Mouse (Mus musculus) ES-Bruce4 (cell line): ENCODE data around the gene Tshz2. TPM values are rescaled to one million over a fixed set of nuclear protein-coding genes. Genes with fewer than 3 reads are reported as not detected.

Source experiments
- H3K27ac ChIP-seq: 2 replicates; pipeline ENCODE4 v1.5.1; 2012; ENCODE audit warnings: low read length, inconsistent platforms; ENCODE audit not compliant: insufficient read depth
- H3K27me3 ChIP-seq: 2 replicates; pipeline ENCODE4 v1.6.1; 2012; ENCODE audit warnings: mild to moderate bottlenecking, low read length, inconsistent platforms; ENCODE audit not compliant: control insufficient read depth, poor library complexity, insufficient read depth, severe bottlenecking
- H3K36me3 ChIP-seq: 2 replicates; pipeline ENCODE4 v1.6.1; 2012; ENCODE audit warnings: inconsistent platforms, mild to moderate bottlenecking, low read length, moderate library complexity; ENCODE audit not compliant: control insufficient read depth, poor library complexity, insufficient read depth, severe bottlenecking
- H3K4me1 ChIP-seq: one replicate; pipeline ENCODE4 v1.8.1; 2011; ENCODE audit warnings: low read length; ENCODE audit not compliant: control insufficient read depth, insufficient read depth
- H3K4me3 ChIP-seq: 2 replicates; pipeline ENCODE4 v1.5.1; 2011; ENCODE audit warnings: low read depth, mild to moderate bottlenecking, low read length
- H3K9ac ChIP-seq: 2 replicates; pipeline ENCODE4 v1.6.1; 2012; ENCODE audit warnings: low read depth, mild to moderate bottlenecking, inconsistent platforms; ENCODE audit not compliant: poor library complexity, severe bottlenecking
- H3K9me3 ChIP-seq: replicated peaks from 2 replicates; pipeline ENCODE4 v1.6.1; 2012; ENCODE audit warnings: mild to moderate bottlenecking, low read length, inconsistent platforms; ENCODE audit not compliant: control insufficient read depth, poor library complexity, insufficient read depth, severe bottlenecking
- CTCF ChIP-seq: IDR thresholded peaks from one replicate; pipeline ENCODE4 v1.8.1; 2011; ENCODE audit warnings: low read depth, low read length
- EP300 ChIP-seq: IDR thresholded peaks from 2 replicates; pipeline ENCODE4 v1.6.1; 2011; ENCODE audit warnings: low read depth, low read length; ENCODE audit not compliant: insufficient read depth
- POLR2A ChIP-seq: IDR thresholded peaks from one replicate; pipeline ENCODE4 v1.8.1; 2011; ENCODE audit warnings: low read length; ENCODE audit not compliant: insufficient read depth
- polyA plus RNA-seq: library from polyadenylated mRNA; stranded (reverse); fragments of >200 nt; gene quantifications from 2 replicates; pipeline ENCODE4 v1.2.4, GENCODE M21; 2011; ENCODE audit warnings: low read depth; ENCODE audit not compliant: missing spikeins, insufficient read depth, insufficient read length

The Tshz2 gene
- polyA plus RNA-seq, 1 experiment: 0.24 TPM

DNA sequence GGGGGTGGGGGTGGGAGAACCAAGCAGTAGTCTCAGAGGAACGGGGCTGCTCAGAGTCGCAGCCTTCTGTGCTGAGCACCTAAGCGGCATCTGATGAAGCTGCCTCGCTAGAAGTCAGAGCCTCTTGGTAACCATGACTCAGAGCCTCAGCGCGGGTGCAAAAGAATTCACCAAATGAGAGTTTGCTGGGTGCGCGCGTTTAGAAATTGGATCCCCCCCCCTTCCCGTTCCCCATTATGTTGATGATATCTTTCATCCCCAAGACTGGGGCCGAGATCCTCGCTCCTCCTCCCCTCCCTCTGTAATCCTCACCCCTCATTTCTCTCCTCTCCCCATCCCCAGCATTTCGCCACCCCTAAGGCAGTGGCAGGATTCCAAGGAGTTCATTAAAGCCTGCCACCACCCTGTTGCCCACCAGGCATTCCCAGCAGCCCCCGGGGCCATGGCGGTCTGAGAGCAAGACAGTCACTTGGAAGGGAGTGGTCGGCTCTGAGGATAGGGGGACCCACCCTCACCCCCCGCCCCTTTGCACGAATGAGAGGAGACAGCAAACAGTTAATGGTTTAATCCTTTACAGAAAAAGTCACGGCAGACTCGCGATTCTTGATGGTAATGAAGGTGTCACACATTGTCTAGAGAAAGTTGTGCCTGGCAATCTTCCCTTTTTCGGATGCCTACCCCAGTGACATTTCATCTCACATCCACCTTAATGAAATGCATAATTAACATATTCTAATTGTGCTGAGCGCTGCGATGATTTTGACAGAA, 328.8 kb downstream of the Tshz2 start:
- no peak for TF ChIP-seq EP300
- TF ChIP-seq POLR2A: no peak
- TF ChIP-seq CTCF: no peak
- no peak overlapping the region for H3K4me3 ChIP-seq
- H3K9me3 ChIP-seq: no peaks in the 10 kb centered on the region; the same call in 1 of the 2 replicates
- no peaks in the 10 kb centered on the region for H3K4me1 ChIP-seq
- no peaks in the 10 kb centered on the region for H3K27me3 ChIP-seq
- no peaks in the 10 kb centered on the region for H3K36me3 ChIP-seq
- H3K27ac ChIP-seq: no peak overlapping the region
- no peak overlapping the region for H3K9ac ChIP-seq

DNA sequence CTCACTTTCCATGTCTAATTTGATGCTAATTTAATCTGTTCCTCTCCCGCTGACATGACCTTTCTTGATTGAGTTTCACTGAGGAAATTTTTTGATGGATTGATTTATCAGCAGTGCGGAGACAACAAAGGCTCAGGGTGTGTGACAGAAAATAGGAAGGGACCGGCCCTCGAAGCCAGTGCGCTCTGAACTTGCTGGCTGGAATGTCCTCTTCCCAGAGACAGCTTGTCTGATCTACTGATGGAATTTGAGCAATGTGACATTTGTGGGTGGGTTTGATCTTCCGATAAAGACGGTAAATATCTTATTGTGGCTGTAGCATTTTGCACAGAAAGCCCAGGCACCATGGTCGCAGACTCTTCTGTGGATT, 329.4 kb downstream of the Tshz2 start:
- Histone ChIP-seq H3K27me3 (no peaks in the 10 kb centered on the region), H3K9me3 (no peaks in the 10 kb centered on the region; the same call in 1 of the 2 replicates), H3K27ac (no peak overlapping the region), H3K9ac (no peak overlapping the region), H3K36me3 (no peaks in the 10 kb centered on the region), H3K4me1 (no peaks in the 10 kb centered on the region), H3K4me3 (no peak overlapping the region)
- TF ChIP-seq EP300 (no peak), CTCF (no peak), POLR2A (no peak)

DNA sequence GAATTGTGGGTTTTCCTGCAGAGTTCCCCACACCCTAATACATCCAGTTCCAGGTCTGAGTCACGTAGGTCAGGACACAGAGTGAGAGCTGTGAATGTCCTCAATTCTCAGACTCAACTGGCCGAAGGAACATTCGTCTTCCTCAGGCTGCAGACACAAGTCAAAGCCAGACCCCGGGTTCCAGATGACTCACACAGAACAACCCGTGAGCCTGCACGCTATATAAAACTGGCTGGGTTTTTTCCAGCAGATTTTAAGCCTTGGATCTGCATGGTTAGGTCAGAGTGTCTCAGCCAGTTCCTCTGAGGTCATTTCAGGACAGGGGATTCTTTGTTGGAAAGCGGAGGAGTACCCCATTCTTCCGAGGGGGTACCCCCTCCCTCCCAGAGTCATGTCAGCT, 330.0 kb downstream of the Tshz2 start:
- no peak overlapping the region for H3K27ac ChIP-seq
- H3K4me3 ChIP-seq: no peak overlapping the region
- H3K36me3 ChIP-seq: no peaks in the 10 kb centered on the region

GRCm38 (mm10) chr2:169970481-169970880, 337.7 kb downstream of the Tshz2 start:
- TF ChIP-seq CTCF (no peak), EP300 (no peak), POLR2A (no peak)
- H3K27me3 ChIP-seq: no peaks in the 10 kb centered on the region
- H3K9ac ChIP-seq: no peak overlapping the region
- no peaks in the 10 kb centered on the region for H3K9me3 ChIP-seq
- H3K4me3 ChIP-seq: no peak overlapping the region
- no peaks in the 10 kb centered on the region for H3K36me3 ChIP-seq
- no peak overlapping the region for H3K27ac ChIP-seq
- H3K4me1 ChIP-seq: no peaks in the 10 kb centered on the region

More for the DNA sequence above, 330.0 kb downstream of the Tshz2 start:
- TF ChIP-seq POLR2A (no peak), CTCF (no peak), EP300 (no peak)
- no peaks in the 10 kb centered on the region for H3K27me3 ChIP-seq
- no peak overlapping the region for H3K9ac ChIP-seq
- no peaks in the 10 kb centered on the region for H3K4me1 ChIP-seq
- H3K9me3 ChIP-seq: no peaks in the 10 kb centered on the region; the same call in 1 of the 2 replicates

GRCm38 (mm10) chr2:169982925-169983324, 350.1 kb downstream of the Tshz2 start:
- Histone ChIP-seq H3K9ac (no peak overlapping the region), H3K27ac (no peak overlapping the region), H3K9me3 (no peaks in the 10 kb centered on the region), H3K27me3 (no peaks in the 10 kb centered on the region), H3K4me1 (no peaks in the 10 kb centered on the region), H3K36me3 (no peaks in the 10 kb centered on the region), H3K4me3 (no peak overlapping the region)
- TF ChIP-seq CTCF (no peak), POLR2A (no peak), EP300 (no peak)

DNA sequence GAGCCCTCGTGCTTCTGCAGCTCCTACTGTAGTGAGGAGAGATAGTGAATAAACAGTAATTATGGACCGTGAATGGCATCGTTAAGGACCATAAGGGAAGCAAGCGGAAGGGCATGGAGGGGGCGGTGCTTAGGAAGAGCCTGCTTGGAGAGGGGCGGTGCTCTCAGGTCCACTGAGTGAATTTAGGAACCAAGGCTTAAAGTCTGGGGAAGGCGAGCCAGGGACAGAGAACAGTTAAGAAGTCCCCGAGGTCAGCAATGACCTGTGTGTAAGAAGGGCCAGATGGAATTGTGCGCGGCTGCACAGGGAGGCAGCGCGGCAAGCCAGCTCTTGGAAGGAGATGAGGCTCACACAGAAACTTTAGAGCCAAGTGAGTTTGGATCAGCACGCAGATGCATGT, 354.4 kb downstream of the Tshz2 start:
- H3K36me3 ChIP-seq: no peaks in the 10 kb centered on the region
- no peak overlapping the region for H3K27ac ChIP-seq
- no peak for TF ChIP-seq CTCF
- TF ChIP-seq EP300: no peak
- no peak for TF ChIP-seq POLR2A
- no peak overlapping the region for H3K9ac ChIP-seq
- H3K9me3 ChIP-seq: no peaks in the 10 kb centered on the region
- H3K27me3 ChIP-seq: no peaks in the 10 kb centered on the region
- H3K4me1 ChIP-seq: no peaks in the 10 kb centered on the region
- no peak overlapping the region for H3K4me3 ChIP-seq
